Mouse (Mus musculus) E14TG2a.4 (cell line): ENCODE results near the gene Obsl1.

ENCODE experiments used
- H3K27me3 ChIP-seq: 2 replicates; pipeline ENCODE4 v1.6.1; 2014; ENCODE audit warnings: low read length, control low read depth; ENCODE audit not compliant: insufficient read depth
- H3K36me3 ChIP-seq: 2 replicates; pipeline ENCODE4 v1.6.1; 2014; ENCODE audit warnings: low read length, control low read depth; ENCODE audit not compliant: insufficient read depth
- H3K4me1 ChIP-seq: replicated peaks from 2 replicates; pipeline ENCODE4 v1.6.1; 2014; ENCODE audit warnings: low read depth, low read length, control low read depth
- H3K4me3 ChIP-seq: replicated peaks from 2 replicates; pipeline ENCODE4 v1.5.1; 2014; ENCODE audit warnings: mild to moderate bottlenecking, low read length
- H3K9me3 ChIP-seq: 2 replicates; pipeline ENCODE4 v1.6.1; 2014; ENCODE audit warnings: low read length, control low read depth
- CTCF ChIP-seq: conservative IDR thresholded peaks from 2 replicates; pipeline ENCODE4 v1.5.1; 2014; ENCODE audit warnings: low read length
- NANOG ChIP-seq: IDR thresholded peaks from 2 replicates; pipeline ENCODE4 v1.6.1; 2014; ENCODE audit warnings: borderline replicate concordance, low read length, mixed read lengths
- POU5F1 ChIP-seq: IDR thresholded peaks from 2 replicates; pipeline ENCODE4 v1.6.1; 2014; ENCODE audit warnings: low read length, borderline replicate concordance

Gene Obsl1

DNA sequence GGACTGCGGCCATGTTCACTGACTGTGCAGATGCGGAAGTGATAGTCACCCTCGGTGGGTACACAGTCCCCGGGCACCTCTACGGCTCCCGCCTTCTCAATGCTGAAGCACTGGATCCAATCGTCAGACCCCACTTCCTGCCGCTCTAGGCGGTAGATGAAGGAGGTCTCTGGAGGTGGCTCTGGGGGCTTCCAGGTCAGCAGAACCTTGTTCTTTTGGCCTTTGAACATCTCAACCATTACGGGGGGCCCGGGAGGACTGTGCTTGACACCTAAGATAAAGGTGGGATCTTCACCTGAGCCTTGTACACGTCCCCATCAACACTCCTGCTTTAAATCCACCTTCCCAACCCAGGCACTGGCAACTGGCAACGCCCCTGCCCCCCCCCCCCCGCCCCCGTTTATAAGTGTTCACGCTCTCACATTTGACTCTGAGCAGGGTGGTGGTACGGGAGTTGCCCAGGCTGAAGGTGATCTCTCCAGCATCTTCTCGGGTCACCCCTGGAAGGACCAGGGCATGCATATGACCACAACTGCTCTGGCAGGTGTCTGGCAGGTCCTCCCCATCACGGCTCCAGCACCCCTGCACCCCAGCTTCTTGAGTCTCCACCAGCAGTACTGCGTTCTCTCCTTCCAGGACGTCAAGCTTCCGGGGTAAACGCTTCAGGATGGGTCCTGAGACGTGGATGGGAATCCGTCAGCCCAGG, 3.2 kb downstream of the Obsl1 start:
- peaks cover 47% of the 10 kb centered on the region for H3K27me3 ChIP-seq
- peak overlapping the region; percentile 86 for H3K4me3 ChIP-seq
- no peaks in the 10 kb centered on the region for H3K9me3 ChIP-seq
- H3K4me1 ChIP-seq: peaks cover 64% of the 10 kb centered on the region
- H3K36me3 ChIP-seq: peaks cover 52% of the 10 kb centered on the region
- TF ChIP-seq POU5F1 (no peak), NANOG (no peak), CTCF (no peak)

DNA sequence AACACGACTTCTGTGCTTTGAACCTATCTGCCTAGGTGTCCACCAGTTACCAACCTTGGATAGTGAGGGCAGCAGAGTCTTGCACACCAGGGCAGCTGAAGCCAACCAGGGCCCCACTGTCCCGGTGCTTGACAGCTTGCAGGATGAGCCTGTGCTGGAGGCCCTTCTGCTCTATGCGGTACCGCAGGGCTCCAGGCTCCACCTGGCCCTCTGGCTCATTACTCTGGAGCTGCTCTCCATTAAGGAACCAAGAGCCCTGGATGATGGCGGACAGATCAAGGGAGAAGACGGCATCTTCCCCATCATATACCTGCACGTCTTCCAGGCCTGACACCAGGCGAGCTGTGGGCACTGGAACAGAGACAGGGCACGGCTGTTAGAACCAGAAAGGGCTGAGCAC, 4.3 kb downstream of the Obsl1 start:
- TF ChIP-seq POU5F1 (no peak), CTCF (no peak), NANOG (no peak)
- H3K9me3 ChIP-seq: no peaks in the 10 kb centered on the region
- peaks cover 54% of the 10 kb centered on the region for H3K4me1 ChIP-seq
- no peak overlapping the region for H3K4me3 ChIP-seq
- H3K27me3 ChIP-seq: peaks cover 35% of the 10 kb centered on the region
- H3K36me3 ChIP-seq: peaks cover 57% of the 10 kb centered on the region

DNA sequence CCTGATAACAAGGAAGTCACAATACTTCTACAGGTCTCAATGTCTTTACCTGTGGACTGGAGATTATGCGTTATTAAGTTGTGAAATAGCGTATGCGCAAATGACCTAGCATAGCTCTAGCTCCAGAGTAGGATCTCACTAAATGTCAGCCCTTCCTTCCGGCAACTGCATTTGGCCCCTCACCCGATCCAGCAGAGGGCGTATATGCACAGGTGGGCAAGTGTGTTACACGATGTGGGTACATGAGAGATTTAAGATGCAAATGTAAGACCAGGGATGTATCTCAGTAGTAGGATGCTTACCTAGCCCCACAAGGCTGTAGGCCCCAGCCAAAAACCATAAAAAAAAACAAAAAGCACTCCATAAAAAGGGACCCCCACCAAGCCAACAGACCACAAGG, 6.8 kb downstream of the Obsl1 start:
- peaks cover 64% of the 10 kb centered on the region for H3K4me1 ChIP-seq
- H3K27me3 ChIP-seq: peaks cover 17% of the 10 kb centered on the region
- peaks cover 70% of the 10 kb centered on the region for H3K36me3 ChIP-seq
- no peaks in the 10 kb centered on the region for H3K9me3 ChIP-seq
- TF ChIP-seq POU5F1: no peak
- peak; percentile 51 for TF ChIP-seq CTCF
- TF ChIP-seq NANOG: no peak
- no peak overlapping the region for H3K4me3 ChIP-seq

DNA sequence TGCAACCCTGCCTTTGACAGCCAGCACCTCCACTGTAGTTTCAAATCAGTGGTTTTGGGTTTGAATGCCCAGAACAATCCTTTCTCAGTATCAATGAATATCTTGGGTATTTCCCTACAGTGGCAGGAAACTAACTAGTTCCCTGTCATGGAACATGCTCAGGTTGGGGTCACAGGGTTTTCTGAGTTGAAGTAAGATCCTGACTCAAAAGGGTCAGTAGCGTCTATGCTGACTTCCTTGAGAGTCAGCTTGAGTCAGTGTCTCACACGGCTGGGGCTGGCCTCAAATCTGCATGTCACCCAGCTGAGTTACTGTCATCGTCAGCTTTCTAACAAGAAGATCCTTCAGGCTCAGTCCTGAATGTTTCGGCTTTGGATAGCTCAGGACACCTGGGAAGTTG, 7.4 kb downstream of the Obsl1 start:
- Histone ChIP-seq H3K4me1 (peaks cover 60% of the 10 kb centered on the region), H3K4me3 (no peak overlapping the region), H3K9me3 (no peaks in the 10 kb centered on the region), H3K36me3 (peaks cover 70% of the 10 kb centered on the region), H3K27me3 (peaks cover 12% of the 10 kb centered on the region)
- TF ChIP-seq NANOG: no peak
- no peak for TF ChIP-seq CTCF
- no peak for TF ChIP-seq POU5F1

DNA sequence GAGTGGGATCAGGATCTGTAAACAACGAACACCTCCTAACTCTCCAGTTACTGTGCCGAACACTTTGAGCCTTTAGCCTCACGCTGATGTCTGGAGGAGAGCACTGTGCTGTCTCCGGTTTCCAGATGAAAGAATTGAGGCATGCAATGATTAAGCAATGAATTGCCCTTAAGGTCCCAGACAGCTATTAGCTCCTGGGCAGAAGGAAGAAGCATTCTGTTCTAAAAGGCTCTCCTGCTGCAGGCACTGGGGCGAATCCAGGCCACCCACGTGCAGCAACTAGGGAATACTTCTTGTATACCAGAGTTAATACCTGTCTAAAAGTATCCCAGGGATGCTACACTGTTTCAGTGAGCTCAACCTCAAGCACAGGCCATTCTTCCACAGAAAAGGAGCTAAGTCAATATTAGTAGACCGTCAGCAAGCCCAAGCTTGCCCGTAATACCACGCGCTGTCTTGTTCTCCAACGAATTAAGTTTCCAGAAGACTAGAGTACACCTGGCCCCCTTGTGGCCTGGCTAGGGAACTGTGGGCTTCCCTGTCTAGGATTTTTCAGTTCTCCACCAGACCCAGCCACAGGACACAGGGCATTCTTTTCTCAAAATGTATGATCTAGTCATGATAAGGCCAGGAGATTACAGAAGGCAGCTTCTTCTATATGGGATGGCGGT, 11.2 kb downstream of the Obsl1 start:
- Histone ChIP-seq H3K36me3 (peaks cover 43% of the 10 kb centered on the region), H3K4me1 (peaks cover 76% of the 10 kb centered on the region), H3K4me3 (no peak overlapping the region), H3K9me3 (no peaks in the 10 kb centered on the region), H3K27me3 (peaks cover 40% of the 10 kb centered on the region)
- peak; percentile 94 for TF ChIP-seq CTCF
- no peak for TF ChIP-seq NANOG

DNA sequence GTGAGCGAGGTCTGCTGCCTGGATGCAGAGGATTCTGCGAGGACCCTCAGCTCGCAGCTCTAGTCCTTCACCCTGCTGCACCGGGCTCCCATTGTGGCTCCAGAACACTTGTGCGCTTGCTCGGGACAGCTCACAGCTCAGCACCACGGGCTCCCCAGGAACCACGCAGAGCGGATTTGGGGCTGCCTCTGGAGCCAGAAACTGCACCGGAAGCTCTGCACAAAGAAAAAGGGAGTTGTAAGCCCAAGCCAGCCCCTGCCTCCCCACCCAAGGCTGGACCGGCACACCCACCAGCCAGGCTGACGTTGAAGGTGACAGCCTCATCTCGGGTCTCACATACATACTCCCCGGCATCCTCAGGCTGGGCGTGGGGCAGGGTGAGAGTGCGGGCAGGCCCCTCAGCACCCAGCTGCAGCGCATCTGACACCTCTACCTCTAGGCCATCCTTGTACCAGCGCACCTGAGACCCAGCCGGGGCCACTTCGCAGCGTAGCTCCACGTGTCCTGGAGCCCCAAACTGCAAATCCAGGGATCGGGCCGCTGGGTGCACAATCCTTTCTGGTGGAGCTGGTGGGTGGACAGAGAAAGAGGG, 13.6 kb downstream of the Obsl1 start:
- Histone ChIP-seq H3K4me3 (peak overlapping the region; percentile 60), H3K9me3 (no peaks in the 10 kb centered on the region), H3K36me3 (peaks cover 20% of the 10 kb centered on the region), H3K27me3 (peaks cover 61% of the 10 kb centered on the region), H3K4me1 (peaks cover 81% of the 10 kb centered on the region)
- TF ChIP-seq POU5F1 (no peak), NANOG (no peak), CTCF (no peak)

DNA sequence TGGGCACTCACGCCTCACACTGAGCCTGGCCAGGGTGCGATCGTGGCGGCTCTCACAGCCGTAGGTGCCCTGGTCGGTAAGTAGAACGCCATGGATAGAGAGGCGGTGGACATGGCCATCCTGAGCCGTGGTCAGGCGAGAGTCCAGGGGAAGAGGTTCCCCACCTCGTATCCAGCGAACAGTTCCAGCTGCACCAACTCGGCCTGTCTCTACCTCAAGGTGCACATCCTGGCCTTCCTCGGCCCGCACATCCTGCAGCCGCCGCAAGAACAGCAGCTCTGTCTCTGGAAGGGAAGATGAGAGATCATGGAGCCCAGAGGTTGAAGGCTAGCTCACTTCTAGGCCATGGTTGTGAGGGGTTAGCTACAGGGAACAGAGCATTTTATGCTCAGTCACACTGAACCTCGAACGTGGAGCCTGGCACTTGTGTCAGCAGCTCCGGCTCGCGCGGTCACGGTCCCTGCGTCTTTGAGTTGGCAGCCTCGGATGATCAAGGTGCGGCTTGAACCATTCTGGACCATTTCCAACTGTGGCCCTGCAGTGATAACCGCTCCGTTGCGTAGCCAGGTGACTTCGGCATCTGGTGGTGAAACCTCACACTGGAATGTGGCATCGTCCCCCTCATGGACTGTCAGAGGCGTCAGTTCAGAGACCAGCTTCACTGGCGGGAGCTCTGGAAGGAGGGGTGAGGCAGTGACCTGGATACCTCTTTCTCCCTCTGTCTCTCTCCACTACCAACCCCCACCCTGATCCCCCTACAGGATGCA, 15.3 kb downstream of the Obsl1 start:
- TF ChIP-seq CTCF: no peak
- TF ChIP-seq POU5F1: no peak
- no peak for TF ChIP-seq NANOG
- Histone ChIP-seq H3K9me3 (no peaks in the 10 kb centered on the region), H3K36me3 (peaks cover 4% of the 10 kb centered on the region; the same call in 1 of the 2 replicates), H3K4me1 (peaks cover 83% of the 10 kb centered on the region), H3K27me3 (peaks cover 75% of the 10 kb centered on the region), H3K4me3 (peak overlapping the region; percentile 63)

DNA sequence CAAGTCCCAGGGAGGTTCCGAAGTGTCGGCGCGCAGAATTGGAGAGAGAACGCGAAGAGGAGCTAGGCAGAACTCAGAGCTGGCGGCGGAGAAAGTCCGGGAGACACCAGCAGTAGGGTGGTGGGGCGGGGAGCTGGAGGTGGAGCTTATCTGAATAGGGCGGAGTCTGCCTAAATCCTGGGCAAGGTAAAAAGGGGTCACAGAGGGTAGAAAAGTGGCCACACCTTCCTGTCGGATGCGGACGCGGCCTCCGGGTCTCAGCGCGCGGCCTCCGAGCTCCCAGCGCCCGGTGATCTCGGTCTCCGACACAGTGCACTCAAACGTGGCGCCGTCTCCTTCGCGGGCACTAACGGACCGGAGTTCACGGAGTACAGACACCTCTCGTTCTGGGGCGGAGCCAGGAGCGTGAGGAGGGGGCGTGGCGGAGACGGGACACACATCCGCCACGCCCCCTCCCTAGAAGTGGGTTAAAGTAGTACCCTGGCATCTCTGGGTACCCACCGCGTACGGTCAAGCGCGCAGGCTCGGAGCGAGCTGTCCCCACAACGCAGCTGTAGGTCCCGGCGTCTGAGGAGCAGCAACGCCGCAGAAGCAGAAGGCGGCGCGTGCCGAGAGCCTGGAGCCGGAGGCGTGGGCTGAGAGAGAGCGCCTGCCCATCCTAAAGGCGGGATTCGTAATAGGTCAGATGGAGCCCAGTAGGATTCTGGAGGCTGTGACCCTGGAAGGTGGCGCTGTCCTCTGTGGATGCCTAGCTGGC, 18.7 kb downstream of the Obsl1 start:
- no peak for TF ChIP-seq CTCF
- TF ChIP-seq POU5F1: no peak
- TF ChIP-seq NANOG: no peak
- H3K27me3 ChIP-seq: peaks cover 95% of the 10 kb centered on the region
- H3K4me3 ChIP-seq: peak overlapping the region; percentile 88
- no peaks in the 10 kb centered on the region for H3K9me3 ChIP-seq
- no peaks in the 10 kb centered on the region; the same call in 1 of the 2 replicates for H3K36me3 ChIP-seq
- peaks cover 67% of the 10 kb centered on the region for H3K4me1 ChIP-seq
